Mouse (Mus musculus) embryonic facial prominence, embryonic 10.5 days (tissue): ENCODE measurements around the gene Ppp1r14a. TPM values are rescaled to one million over a fixed set of nuclear protein-coding genes. Genes with fewer than 3 reads are reported as not detected.

Experiments
- DNase-seq: peaks from one replicate; pipeline ENCODE4 v3.0.0-alpha.2; 2017; ENCODE audit warnings: low spot score
- H3K27ac ChIP-seq: fragments of 300-500 bp; sonication (generic); replicated peaks from 2 replicates; pipeline ENCODE4 v1.5.1; 2016; ENCODE audit warnings: mild to moderate bottlenecking
- H3K27me3 ChIP-seq: fragments of 300-500 bp; sonication (generic); replicated peaks from 2 replicates; pipeline ENCODE4 v1.6.1; 2016; ENCODE audit warnings: low read depth, mild to moderate bottlenecking; ENCODE audit not compliant: poor library complexity, severe bottlenecking
- H3K36me3 ChIP-seq: fragments of 300-500 bp; sonication (generic); replicated peaks from 2 replicates; pipeline ENCODE4 v1.6.1; 2016; ENCODE audit warnings: mild to moderate bottlenecking, moderate library complexity
- H3K4me1 ChIP-seq: fragments of 300-500 bp; sonication (generic); 2 replicates; pipeline ENCODE4 v1.6.1; 2016
- H3K4me3 ChIP-seq: fragments of 300-500 bp; sonication (generic); 2 replicates; pipeline ENCODE4 v1.5.1; 2016; ENCODE audit warnings: mild to moderate bottlenecking, moderate library complexity
- H3K9me3 ChIP-seq: fragments of 300-500 bp; sonication (generic); 2 replicates; pipeline ENCODE4 v1.6.1; 2016; ENCODE audit warnings: mild to moderate bottlenecking
- WGBS: fragments of 180-500 bp; shearing (Covaris S2); methylation state at CpG from one replicate; pipeline ENCODE4 v1.1.7; 2016; 5-methylcytosine and 5-hydroxymethylcytosine counted together
- polyA plus RNA-seq: library from polyadenylated mRNA; unstranded; fragments of >200 nt; fragmentation: Nextera tagmentation; extraction: Ambion mirVana; gene quantifications from 2 replicates; pipeline ENCODE4 v1.2.1, GENCODE M21; 2016

Ppp1r14a gene
- polyA plus RNA-seq, 1 experiment from 2014 or later: 29.7 TPM

- H3K36me3 ChIP-seq: peaks cover 38% of the 10 kb centered on the region
- peak; percentile 69 for DNase-seq
- peaks cover 75% of the 10 kb centered on the region for H3K4me1 ChIP-seq
- peak overlapping the region; percentile 92 for H3K27ac ChIP-seq
- 8% methylated on average over 19 of the region's 19 CpGs for WGBS
- H3K27me3 ChIP-seq: no peaks in the 10 kb centered on the region
- no peaks in the 10 kb centered on the region for H3K9me3 ChIP-seq
- H3K4me3 ChIP-seq: peak overlapping the region; percentile 52
Observed at GRCm38 (mm10) chr7:29319337-29320307, 30.5 kb downstream of the Ppp1r14a start.

GRCm38 (mm10) chr7:29327087-29327486, 38.0 kb downstream of the Ppp1r14a start:
- Histone ChIP-seq H3K4me3 (no peak overlapping the region), H3K27ac (no peak overlapping the region), H3K9me3 (no peaks in the 10 kb centered on the region), H3K36me3 (peaks cover 72% of the 10 kb centered on the region), H3K27me3 (no peaks in the 10 kb centered on the region), H3K4me1 (peaks cover 2% of the 10 kb centered on the region)
- DNase-seq: no peak
- 89% methylated on average over 6 of the region's 6 CpGs for WGBS

GRCm38 (mm10) chr7:29328984-29329383, 39.9 kb downstream of the Ppp1r14a start:
- Histone ChIP-seq H3K9me3 (no peaks in the 10 kb centered on the region), H3K36me3 (peaks cover 77% of the 10 kb centered on the region), H3K27me3 (no peaks in the 10 kb centered on the region), H3K4me1 (peaks cover 1% of the 10 kb centered on the region; the same call in 1 of the 2 replicates), H3K4me3 (no peak overlapping the region), H3K27ac (no peak overlapping the region)
- 93% methylated on average over 16 of the region's 16 CpGs for WGBS
- no peak for DNase-seq

DNA sequence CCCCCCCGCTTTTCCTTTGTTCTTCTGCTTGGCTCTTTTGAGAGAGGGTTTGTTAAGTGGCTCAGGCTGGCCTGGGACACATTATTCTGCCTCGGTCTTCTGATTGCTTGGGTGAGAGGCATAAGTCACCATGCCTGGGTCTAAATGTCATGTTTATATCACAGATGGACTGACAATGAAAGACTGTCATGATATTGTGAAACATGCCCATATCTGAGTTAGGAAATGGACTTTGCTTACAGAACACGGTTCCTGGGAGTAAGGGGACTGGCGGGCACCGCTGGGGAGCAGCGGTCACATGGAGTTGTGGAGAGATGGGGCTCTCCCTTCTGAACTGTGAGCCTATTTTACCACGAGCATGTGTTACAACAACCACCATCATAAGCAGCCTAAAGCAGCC, 45.0 kb downstream of the Ppp1r14a start:
- peaks cover 66% of the 10 kb centered on the region for H3K36me3 ChIP-seq
- 77% methylated on average over 7 of the region's 7 CpGs for WGBS
- no peak overlapping the region for H3K4me3 ChIP-seq

DNA sequence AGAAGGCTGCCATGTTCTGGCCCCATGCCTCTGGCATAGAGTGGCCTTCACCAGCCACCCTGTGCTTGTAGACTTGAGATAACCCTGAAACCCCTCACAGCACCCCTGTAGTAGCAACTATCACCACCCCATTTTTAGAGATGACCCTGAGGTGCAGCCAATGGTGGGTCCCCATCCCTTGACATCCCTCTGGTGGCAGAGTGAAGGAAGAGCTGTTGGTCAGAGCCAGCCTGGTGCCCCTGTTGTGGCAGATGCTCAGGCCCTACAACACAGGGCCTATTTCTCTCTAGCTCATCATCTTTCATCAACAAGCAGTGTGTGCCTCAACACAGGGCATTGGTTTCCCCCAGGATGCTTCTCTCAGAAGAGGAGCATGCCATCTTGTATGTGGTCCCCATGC, 46.2 kb downstream of the Ppp1r14a start:
- Histone ChIP-seq H3K4me3 (no peak overlapping the region), H3K27me3 (no peaks in the 10 kb centered on the region), H3K36me3 (peaks cover 55% of the 10 kb centered on the region), H3K27ac (no peak overlapping the region; the same call in 1 of the 2 replicates), H3K4me1 (peaks cover 20% of the 10 kb centered on the region), H3K9me3 (no peaks in the 10 kb centered on the region)
- no peak for DNase-seq

More for the DNA sequence above, 45.0 kb downstream of the Ppp1r14a start:
- DNase-seq: no peak
- Histone ChIP-seq H3K27me3 (no peaks in the 10 kb centered on the region), H3K9me3 (no peaks in the 10 kb centered on the region), H3K27ac (no peak overlapping the region), H3K4me1 (peaks cover 17% of the 10 kb centered on the region)

GRCm38 (mm10) chr7:29335841-29336671, 46.9 kb downstream of the Ppp1r14a start:
- Histone ChIP-seq H3K4me3 (no peak overlapping the region), H3K27ac (no peak overlapping the region; the same call in 1 of the 2 replicates), H3K27me3 (no peaks in the 10 kb centered on the region), H3K36me3 (peaks cover 52% of the 10 kb centered on the region), H3K4me1 (peaks cover 24% of the 10 kb centered on the region), H3K9me3 (no peaks in the 10 kb centered on the region)
- DNase-seq: no peak
- WGBS: 77% methylated on average over 6 of the region's 6 CpGs

GRCm38 (mm10) chr7:29336795-29337319, 47.7 kb downstream of the Ppp1r14a start:
- 72% methylated on average over 9 of the region's 9 CpGs for WGBS
- Histone ChIP-seq H3K4me1 (peaks cover 28% of the 10 kb centered on the region), H3K9me3 (no peaks in the 10 kb centered on the region), H3K27ac (no peak overlapping the region), H3K4me3 (no peak overlapping the region), H3K27me3 (no peaks in the 10 kb centered on the region), H3K36me3 (peaks cover 44% of the 10 kb centered on the region)
- DNase-seq: no peak

- peaks cover 35% of the 10 kb centered on the region for H3K36me3 ChIP-seq
- H3K4me1 ChIP-seq: peaks cover 38% of the 10 kb centered on the region
- DNase-seq: no peak
- H3K27ac ChIP-seq: no peak overlapping the region
- WGBS: 91% methylated on average over 2 of the region's 2 CpGs
- no peak overlapping the region for H3K4me3 ChIP-seq
- H3K27me3 ChIP-seq: no peaks in the 10 kb centered on the region
- H3K9me3 ChIP-seq: no peaks in the 10 kb centered on the region
Observed at GRCm38 (mm10) chr7:29337766-29338165, 48.7 kb downstream of the Ppp1r14a start.

DNA sequence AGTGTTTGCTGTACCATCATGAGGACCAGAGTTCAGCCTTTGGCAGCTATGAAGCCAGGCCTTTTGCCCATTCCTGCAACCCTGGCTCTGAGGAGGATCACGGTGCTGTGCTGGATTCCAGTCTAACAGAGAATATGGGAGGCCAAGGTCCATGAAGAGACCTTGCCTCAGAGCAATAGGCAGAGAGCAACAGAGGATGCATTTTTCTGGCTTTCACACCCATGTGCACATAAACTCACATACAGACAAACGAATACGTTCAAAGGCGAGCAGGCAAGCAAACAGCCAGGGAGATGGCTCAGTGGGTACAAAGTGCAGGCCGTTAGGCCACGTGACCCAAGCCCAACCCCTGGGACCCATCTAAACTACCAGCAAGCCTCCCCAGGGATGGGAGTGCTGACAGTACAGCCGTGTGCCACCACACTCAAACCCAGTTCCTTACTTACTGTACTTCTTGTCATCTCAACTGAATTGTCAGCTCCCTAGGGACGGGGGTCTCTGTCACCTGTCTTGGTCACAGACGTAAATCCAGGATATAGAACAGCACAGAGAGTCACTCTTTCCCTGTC, 49.3 kb downstream of the Ppp1r14a start:
- Histone ChIP-seq H3K36me3 (peaks cover 29% of the 10 kb centered on the region), H3K9me3 (no peaks in the 10 kb centered on the region), H3K27ac (no peak overlapping the region), H3K4me3 (no peak overlapping the region), H3K4me1 (peaks cover 38% of the 10 kb centered on the region), H3K27me3 (no peaks in the 10 kb centered on the region)
- 87% methylated on average over 9 of the region's 9 CpGs for WGBS
- DNase-seq: no peak

GRCm38 (mm10) chr7:29338984-29339679, 50.0 kb downstream of the Ppp1r14a start:
- Histone ChIP-seq H3K36me3 (peaks cover 33% of the 10 kb centered on the region), H3K4me1 (peaks cover 35% of the 10 kb centered on the region), H3K27ac (no peak overlapping the region), H3K4me3 (no peak overlapping the region), H3K27me3 (no peaks in the 10 kb centered on the region), H3K9me3 (no peaks in the 10 kb centered on the region)
- WGBS: 77% methylated on average over 14 of the region's 14 CpGs
- DNase-seq: no peak

DNA sequence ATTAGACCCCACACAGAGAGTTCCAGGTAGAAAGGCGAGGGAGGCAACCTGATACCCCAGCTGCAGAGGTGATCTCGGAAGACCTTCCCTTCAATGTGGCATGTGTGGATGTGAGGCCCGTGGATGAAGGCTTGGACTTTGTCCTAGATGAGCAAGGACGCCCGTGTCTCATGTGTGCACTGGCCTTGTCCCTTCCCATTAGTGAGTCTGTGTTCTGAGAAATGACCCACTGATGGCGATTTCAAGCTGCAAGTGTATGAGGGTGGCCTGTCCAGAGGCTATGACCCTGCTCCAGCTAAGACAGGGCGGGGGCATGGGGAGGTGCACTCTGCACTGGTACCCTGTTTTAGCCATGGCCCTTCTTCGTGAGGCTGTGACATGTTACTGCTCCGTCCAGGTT, 51.1 kb downstream of the Ppp1r14a start:
- peaks cover 40% of the 10 kb centered on the region for H3K36me3 ChIP-seq
- no peaks in the 10 kb centered on the region for H3K27me3 ChIP-seq
- WGBS: 79% methylated on average over 9 of the region's 9 CpGs
- H3K9me3 ChIP-seq: no peaks in the 10 kb centered on the region
- no peak for DNase-seq
- H3K4me3 ChIP-seq: no peak overlapping the region
- H3K27ac ChIP-seq: no peak overlapping the region; the same call in 1 of the 2 replicates
- peaks cover 32% of the 10 kb centered on the region for H3K4me1 ChIP-seq
